ENCODE assay signal across 23 mouse cellular contexts in the genomic region with DNA sequence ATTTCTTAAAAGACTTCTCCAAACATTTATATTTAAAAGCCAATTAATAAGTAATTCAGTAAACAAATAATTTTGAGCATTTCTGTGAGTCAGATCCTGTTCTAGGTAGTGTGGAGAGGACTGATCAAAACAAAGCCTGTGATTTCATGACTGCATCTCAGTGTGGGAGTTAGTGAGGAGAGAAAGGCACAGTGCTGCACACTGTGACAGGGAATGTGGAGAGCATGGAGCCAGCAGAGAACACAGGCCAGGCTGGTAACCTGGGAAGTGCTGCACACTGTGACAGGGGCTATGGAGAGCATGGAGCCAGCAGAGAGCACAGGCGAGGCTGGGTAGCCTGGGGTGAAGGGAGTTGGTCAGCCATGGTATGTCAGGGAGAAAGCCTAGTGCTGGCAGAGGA. TPM values are rescaled to one million over a fixed set of nuclear protein-coding genes. Genes with fewer than 3 reads are reported as not detected.
DNase-seq lines count a peak whose midpoint lies in the region; ATAC-seq and TF ChIP-seq lines count a peak whose summit lies in the region.
"Had no signal": no experiment of that assay in that cellular context is flagged by ENCODE, and none has a peak within 500 bp of the region (broad histone marks: within the 10 kb centered on the region; RNA-seq: fewer than 3 reads in every experiment).

No protein-coding gene starts in this region.

- ATAC-seq in midbrain, embryonic 11.5 days (ENCODE audit: low FRiP score), result no peak
- ATAC-seq in midbrain, embryonic 15.5 days (replicated peaks), result no peak
- no peak for ATAC-seq in heart, embryonic 11.5 days (replicated peaks; ENCODE audit: insufficient number of reproducible peaks, low FRiP score, low TSS enrichment)
- ATAC-seq: forebrain, embryonic 13.5 days; intestine, embryonic 15.5 days; midbrain, embryonic 13.5 days had no signal

- TF ChIP-seq CTCF in cerebellum, adult 2 months (IDR thresholded peaks at IDR 0.05; ENCODE audit: borderline replicate concordance, insufficient read depth, low read depth, low read length), result no peak

- H3K27me3 ChIP-seq in cerebellum, adult 2 months (ENCODE audit: control insufficient read depth, insufficient read depth, low read length), result no peaks in the 10 kb centered on the region
- no peaks in the 10 kb centered on the region for H3K27me3 ChIP-seq in midbrain, embryonic 11.5 days (ENCODE audit: control insufficient read depth, insufficient read depth, low read length)
- H3K27me3 ChIP-seq in midbrain, embryonic 15.5 days (replicated peaks), result no peaks in the 10 kb centered on the region
- no peaks in the 10 kb centered on the region for H3K27me3 ChIP-seq in heart, embryonic 11.5 days (ENCODE audit: control insufficient read depth, insufficient read depth, low read length)
- H3K27me3 ChIP-seq: forebrain, embryonic 13.5 days; heart, embryonic 12.5 days; intestine, embryonic 15.5 days; lung, embryonic 15.5 days; midbrain, embryonic 13.5 days; neural tube, embryonic 13.5 days had no signal

- no peak overlapping the region for H3K9ac ChIP-seq in midbrain, embryonic 11.5 days (ENCODE audit: low read length)
- no peak overlapping the region for H3K9ac ChIP-seq in midbrain, embryonic 15.5 days
- H3K9ac ChIP-seq in heart, embryonic 11.5 days (ENCODE audit: low read depth, low read length), result no peak overlapping the region
- H3K9ac ChIP-seq: forebrain, embryonic 13.5 days; heart, embryonic 12.5 days; hindbrain, embryonic 14.5 days; intestine, embryonic 15.5 days; liver, embryonic 14.5 days; lung, embryonic 15.5 days; midbrain, embryonic 13.5 days; neural tube, embryonic 13.5 days had no signal

- H3K36me3 ChIP-seq in midbrain, embryonic 11.5 days (ENCODE audit: control insufficient read depth, insufficient read depth, low read length), result no peaks in the 10 kb centered on the region
- no peaks in the 10 kb centered on the region for H3K36me3 ChIP-seq in midbrain, embryonic 15.5 days (replicated peaks)
- H3K36me3 ChIP-seq in heart, embryonic 11.5 days (ENCODE audit: control insufficient read depth, insufficient read depth, low read length), result no peaks in the 10 kb centered on the region
- H3K36me3 ChIP-seq: heart, embryonic 12.5 days; intestine, embryonic 15.5 days; lung, embryonic 15.5 days; midbrain, embryonic 13.5 days; neural tube, embryonic 13.5 days had no signal

- H3K4me2 ChIP-seq in midbrain, embryonic 11.5 days, result no peak overlapping the region
- H3K4me2 ChIP-seq in midbrain, embryonic 15.5 days, result no peak overlapping the region
- H3K4me2 ChIP-seq in heart, embryonic 11.5 days, result no peak overlapping the region
- H3K4me2 ChIP-seq: forebrain, embryonic 13.5 days; heart, embryonic 12.5 days; hindbrain, embryonic 14.5 days; intestine, embryonic 15.5 days; lung, embryonic 15.5 days; midbrain, embryonic 13.5 days; neural tube, embryonic 13.5 days had no signal

- 0 out of 2 replicates have a peak overlapping the region, but pooled peaks have one; percentile 19 for H3K27ac ChIP-seq in cerebellum, adult 2 months (ENCODE audit: insufficient read depth, low read length)
- no peak overlapping the region for H3K27ac ChIP-seq in midbrain, embryonic 11.5 days (ENCODE audit: low read depth, low read length)
- H3K27ac ChIP-seq in midbrain, embryonic 15.5 days, result no peak overlapping the region
- no peak overlapping the region for H3K27ac ChIP-seq in heart, embryonic 11.5 days (ENCODE audit: low read depth, low read length)
- H3K27ac ChIP-seq: forebrain, embryonic 13.5 days; hindbrain, embryonic 14.5 days; intestine, embryonic 15.5 days; liver, embryonic 14.5 days; lung, embryonic 15.5 days; midbrain, embryonic 13.5 days; neural tube, embryonic 13.5 days had no signal

- DNase-seq in cerebellum, adult 2 months, result no peak
- DNase-seq in cerebellum, postnatal 25 days, result no peak
- peak; percentile 18 to 59 for DNase-seq in layer of hippocampus, adult 18-20 months (ENCODE audit: low spot score in 2 of 2)
- no peak for DNase-seq in layer of hippocampus, adult 8-10 months (ENCODE audit: low spot score in 2 of 2)
- peak; percentile 19 for DNase-seq in midbrain, embryonic 11.5 days (ENCODE audit: low spot score, missing footprints)
- peak; percentile 65 for DNase-seq in brain, adult 2 months (ENCODE audit: low read depth, low spot score)
- DNase-seq: adrenal gland, postnatal 14 days; cerebellum, adult 9-10 months; kidney, adult 9 months; kidney, postnatal 25 days; lung, postnatal 4 days; thymus, postnatal 36 days had no signal

- no peaks in the 10 kb centered on the region for H3K9me3 ChIP-seq in midbrain, embryonic 11.5 days (ENCODE audit: control insufficient read depth, low read length)
- H3K9me3 ChIP-seq in midbrain, embryonic 15.5 days, result no peaks in the 10 kb centered on the region
- no peaks in the 10 kb centered on the region for H3K9me3 ChIP-seq in heart, embryonic 11.5 days (replicated peaks; ENCODE audit: control insufficient read depth, low read length)
- H3K9me3 ChIP-seq: forebrain, embryonic 13.5 days; heart, embryonic 12.5 days; intestine, embryonic 15.5 days; lung, embryonic 15.5 days; midbrain, embryonic 13.5 days; neural tube, embryonic 13.5 days had no signal

- H3K4me3 ChIP-seq in cerebellum, adult 2 months (replicated peaks; ENCODE audit: insufficient read depth, low read depth, low read length), result no peak overlapping the region
- H3K4me3 ChIP-seq in midbrain, embryonic 11.5 days (ENCODE audit: low read depth, low read length), result no peak overlapping the region
- no peak overlapping the region for H3K4me3 ChIP-seq in midbrain, embryonic 15.5 days
- no peak overlapping the region for H3K4me3 ChIP-seq in heart, embryonic 11.5 days (ENCODE audit: low read depth, low read length)
- H3K4me3 ChIP-seq: erythroblast, embryonic 14.5 days; forebrain, embryonic 13.5 days; heart, embryonic 12.5 days; intestine, embryonic 15.5 days; lung, embryonic 15.5 days; midbrain, embryonic 13.5 days; neural tube, embryonic 13.5 days had no signal

- no peak for TF ChIP-seq POLR2A in cerebellum, adult 2 months (IDR thresholded peaks at IDR 0.05; ENCODE audit: borderline replicate concordance, insufficient read depth, low read length)

- H3K4me1 ChIP-seq in cerebellum, adult 2 months (ENCODE audit: control insufficient read depth, insufficient read depth, low read length), result peaks cover 5% of the 10 kb centered on the region
- H3K4me1 ChIP-seq in midbrain, embryonic 11.5 days (ENCODE audit: control insufficient read depth, insufficient read depth, low read length), result no peaks in the 10 kb centered on the region
- no peaks in the 10 kb centered on the region; the same call in 1 of the 2 replicates for H3K4me1 ChIP-seq in midbrain, embryonic 15.5 days
- H3K4me1 ChIP-seq in heart, embryonic 11.5 days (ENCODE audit: control insufficient read depth, insufficient read depth, low read length), result peaks cover 12% of the 10 kb centered on the region
- H3K4me1 ChIP-seq: forebrain, embryonic 13.5 days; midbrain, embryonic 13.5 days had no signal

- 32% methylated on average over 1 of the region's 1 CpGs for WGBS in cerebellum, adult 2 months
- 76% methylated on average over 1 of the region's 1 CpGs for WGBS in midbrain, embryonic 11.5 days
- 59% methylated on average over 1 of the region's 1 CpGs for WGBS in midbrain, embryonic 15.5 days
- WGBS in heart, embryonic 11.5 days (ENCODE audit: insufficient replicate concordance), result 68% methylated on average over 1 of the region's 1 CpGs

RNA-seq across cellular contexts. Expression of gene Stim2, which starts 48.1 kb away (rescaled TPM):
- 28.2 TPM in 2 replicates for polyA plus RNA-seq in cerebellum, adult 2 months (2012; rRNA removed)
- total RNA-seq in layer of hippocampus, adult 18-20 months (2021), result 100 to 1,000 TPM; 157 to 166 TPM
- total RNA-seq in layer of hippocampus, adult 8-10 months (2022), result 100 to 1,000 TPM; 129 to 184 (median 146) TPM
- 23.1 and 24.0 TPM in 2 replicates for polyA plus RNA-seq in midbrain, embryonic 11.5 days (2014; fragmentation: Nextera tagmentation; extraction: Ambion mirVana)
- 27.2 and 27.6 TPM in 2 replicates for polyA plus RNA-seq in midbrain, embryonic 15.5 days (2015; fragmentation: Nextera tagmentation; extraction: Ambion mirVana)
- 9.9 and 16.1 TPM in 2 replicates for polyA plus RNA-seq in heart, embryonic 11.5 days (2014; fragmentation: Nextera tagmentation; extraction: Ambion mirVana)

Comparison
In these comparisons a context has a peak if more than half of its experiments do, and no peak if none do; other contexts are left out.
1. DNase-seq: peak in layer of hippocampus, adult 18-20 months (2 of 2), midbrain, embryonic 11.5 days (single experiment) and brain, adult 2 months (single experiment); none in cerebellum, adult 2 months (0 of 2), cerebellum, postnatal 25 days (0 of 2) and layer of hippocampus, adult 8-10 months (0 of 2).